Mouse (Mus musculus) heart, adult 8-10 months (tissue): ENCODE data around the gene Sars2. TPM values are rescaled to one million over a fixed set of nuclear protein-coding genes. Genes with fewer than 3 reads are reported as not detected.

Source experiments
- DNase-seq: peaks from one replicate; pipeline ENCODE4 v3.0.0; 2022; ENCODE audit warnings: low spot score
- total RNA-seq, 4 experiments: library from RNA; stranded (reverse); gene quantifications; 2 replicates each; pipeline ENCODE4 v1.2.4; 2022

Gene Sars2
- total RNA-seq, 4 experiments from 2014 or later, result 13.1 to 15.0 (median 13.7) TPM

- DNase-seq, result no peak
These were observed 37.0 kb downstream of the Sars2 start for GRCm38 (mm10) chr7:28778825-28779224.

GRCm38 (mm10) chr7:28780067-28780658 is 38.4 kb downstream of the Sars2 start:
- peak; percentile 93 for DNase-seq

GRCm38 (mm10) chr7:28780857-28781256 is 39.1 kb downstream of the Sars2 start:
- no peak for DNase-seq

GRCm38 (mm10) chr7:28781261-28781663 is 39.5 kb downstream of the Sars2 start:
- DNase-seq, result no peak

GRCm38 (mm10) chr7:28785161-28785560 is 43.4 kb downstream of the Sars2 start:
- no peak for DNase-seq

GRCm38 (mm10) chr7:28787884-28788283 is 46.1 kb downstream of the Sars2 start:
- DNase-seq, result no peak

GRCm38 (mm10) chr7:28788307-28789195 is 46.8 kb downstream of the Sars2 start, which contains the start of gene Rinl:
Gene Rinl (plus strand): TSS chr7:28788969.
- DNase-seq, result no peak

- no peak for DNase-seq
These were observed 47.4 kb downstream of the Sars2 start for GRCm38 (mm10) chr7:28789235-28789634.

GRCm38 (mm10) chr7:28790066-28790806 is 48.4 kb downstream of the Sars2 start:
- DNase-seq, result no peak

GRCm38 (mm10) chr7:28791706-28792105 is 49.9 kb downstream of the Sars2 start:
- DNase-seq, result no peak

GRCm38 (mm10) chr7:28792391-28793185 is 50.8 kb downstream of the Sars2 start:
- no peak for DNase-seq

GRCm38 (mm10) chr7:28793834-28794233 is 52.0 kb downstream of the Sars2 start:
- DNase-seq, result peak; percentile 33

GRCm38 (mm10) chr7:28794496-28794895 is 52.7 kb downstream of the Sars2 start:
- no peak for DNase-seq

- DNase-seq, result peak; percentile 49
These were observed 54.0 kb downstream of the Sars2 start for GRCm38 (mm10) chr7:28795832-28796231.

GRCm38 (mm10) chr7:28796562-28796975 is 54.8 kb downstream of the Sars2 start:
- peak; percentile 78 for DNase-seq

- DNase-seq, result no peak
These were observed 58.2 kb downstream of the Sars2 start for GRCm38 (mm10) chr7:28799994-28800393.

GRCm38 (mm10) chr7:28801451-28801850 is 59.7 kb downstream of the Sars2 start:
- DNase-seq, result no peak

- peak; percentile 67 for DNase-seq
These were observed 60.3 kb downstream of the Sars2 start for GRCm38 (mm10) chr7:28801901-28802670.

- DNase-seq, result peak; percentile 61
These were observed 61.2 kb downstream of the Sars2 start for GRCm38 (mm10) chr7:28802846-28803588.
